Mouse (Mus musculus) c-Kit-positive CD71-positive TER-119-negative erythroid progenitor cells, embryonic 14.5 days (primary cell): ENCODE measurements around the gene Ccdc85b.
"Not testable (repeated sequence)": the region's sequence is repeated elsewhere in the genome, so short reads cannot be mapped to it uniquely, and the experiment has no call there.

Source experiments
- DNase-seq: peaks from one replicate; pipeline ENCODE4 v3.0.0-alpha.2; 2013; ENCODE audit warnings: low read depth

The Ccdc85b gene

GRCm38 (mm10) chr19:5424092-5424781 lies 33.5 kb downstream of the Ccdc85b start:
- no peak for DNase-seq

DNA sequence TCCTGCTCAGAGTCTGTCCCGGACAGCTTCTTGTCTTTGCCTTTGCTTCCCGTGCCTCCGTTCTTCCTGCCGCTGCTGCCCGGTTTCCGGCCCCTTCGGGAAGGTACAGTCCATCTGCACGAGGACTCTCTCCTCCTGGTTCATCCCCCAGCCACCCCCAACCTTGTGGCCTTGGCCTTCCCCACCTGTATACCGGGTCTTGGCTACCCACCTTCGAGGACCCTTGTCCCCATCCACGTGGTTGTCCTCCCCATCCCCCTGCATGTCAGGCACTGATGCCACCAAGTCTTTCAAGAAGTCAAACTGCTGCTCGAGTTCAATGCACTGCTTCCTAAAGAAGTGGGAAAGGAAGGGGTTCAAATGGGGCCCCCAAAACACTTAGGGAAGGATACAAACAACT lies 34.1 kb downstream of the Ccdc85b start:
- no peak for DNase-seq

DNA sequence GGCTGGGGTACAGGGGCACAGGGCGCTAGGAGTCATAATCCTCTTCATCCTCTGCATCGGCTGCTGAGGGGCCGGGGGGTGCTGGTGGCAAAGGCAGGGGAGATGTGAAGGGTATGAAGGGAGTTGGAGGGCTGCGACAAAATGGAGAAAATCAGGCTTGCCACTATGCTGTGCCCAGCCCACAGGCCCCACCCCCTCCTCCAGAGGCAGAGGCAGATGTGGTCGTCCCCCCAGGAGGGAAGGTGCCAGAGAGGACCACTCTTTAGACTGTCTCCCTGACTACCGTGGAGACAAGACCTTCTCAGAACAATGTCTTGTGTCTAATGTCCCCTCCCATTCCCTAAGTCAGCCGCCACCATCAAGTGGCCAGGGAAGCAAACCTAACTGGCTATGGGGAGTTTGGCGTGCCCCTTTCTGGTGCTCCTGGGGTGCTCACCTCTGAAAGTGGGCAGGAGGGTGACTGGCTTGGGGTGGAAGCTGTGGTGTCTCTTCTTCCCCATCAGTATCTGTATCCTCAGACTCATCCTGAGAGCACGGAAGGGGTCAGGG lies 34.7 kb downstream of the Ccdc85b start:
- no peak for DNase-seq

- DNase-seq, result no peak
These were observed 35.4 kb downstream of the Ccdc85b start for GRCm38 (mm10) chr19:5422267-5422666.

- DNase-seq, result no peak
These were observed 35.9 kb downstream of the Ccdc85b start for GRCm38 (mm10) chr19:5421784-5422183.

GRCm38 (mm10) chr19:5420579-5420978 lies 37.1 kb downstream of the Ccdc85b start:
- no peak for DNase-seq

- no peak for DNase-seq
These were observed 38.1 kb downstream of the Ccdc85b start for GRCm38 (mm10) chr19:5419630-5420029.

GRCm38 (mm10) chr19:5418750-5419466 lies 38.8 kb downstream of the Ccdc85b start:
- no peak for DNase-seq

DNA sequence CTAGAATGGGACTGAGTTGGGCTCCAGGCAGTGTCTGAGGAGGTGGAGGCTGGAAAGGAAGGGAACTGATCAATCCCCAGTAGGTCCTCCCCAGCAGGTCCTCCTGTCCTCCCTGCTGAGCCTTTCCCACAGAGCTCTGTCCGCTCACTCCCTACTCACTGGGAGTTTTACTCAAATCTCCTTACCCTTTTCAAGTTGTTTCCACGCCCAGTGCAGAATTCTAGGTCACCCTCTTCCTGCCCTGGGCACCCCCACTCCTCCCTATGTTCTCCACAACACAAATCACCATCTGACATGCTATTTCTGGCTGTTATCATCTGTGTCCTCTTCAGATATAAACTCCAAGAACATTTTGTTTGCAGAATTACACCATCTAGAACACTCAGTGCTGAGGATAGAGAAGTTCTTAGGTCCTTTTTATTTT lies 43.1 kb downstream of the Ccdc85b start:
- no peak for DNase-seq

DNA sequence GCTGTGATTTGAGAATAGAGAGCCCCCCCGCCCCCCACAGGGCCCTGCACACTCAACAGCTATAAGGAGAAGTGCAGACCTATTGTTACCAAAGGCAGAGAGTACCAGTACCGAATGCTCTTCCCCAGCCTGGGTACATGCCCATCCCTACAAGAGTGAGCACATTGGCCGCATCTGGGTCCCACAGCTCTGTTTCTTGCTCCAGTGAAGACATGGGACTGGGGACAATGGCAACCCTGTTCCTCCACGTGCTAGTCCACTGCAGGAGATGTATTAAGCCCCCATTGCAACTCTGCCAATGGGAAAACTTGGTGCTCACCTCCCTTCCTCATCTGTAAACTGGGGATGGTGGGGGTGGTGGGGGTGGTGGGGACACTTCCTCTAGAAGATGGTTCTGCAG lies 43.9 kb downstream of the Ccdc85b start:
- no peak for DNase-seq

GRCm38 (mm10) chr19:5411961-5412360 lies 45.7 kb downstream of the Ccdc85b start:
- DNase-seq, result no peak

GRCm38 (mm10) chr19:5410641-5411040 lies 47.1 kb downstream of the Ccdc85b start:
- DNase-seq, result no peak

GRCm38 (mm10) chr19:5409068-5409467 lies 48.6 kb downstream of the Ccdc85b start:
- DNase-seq, result no peak

DNA sequence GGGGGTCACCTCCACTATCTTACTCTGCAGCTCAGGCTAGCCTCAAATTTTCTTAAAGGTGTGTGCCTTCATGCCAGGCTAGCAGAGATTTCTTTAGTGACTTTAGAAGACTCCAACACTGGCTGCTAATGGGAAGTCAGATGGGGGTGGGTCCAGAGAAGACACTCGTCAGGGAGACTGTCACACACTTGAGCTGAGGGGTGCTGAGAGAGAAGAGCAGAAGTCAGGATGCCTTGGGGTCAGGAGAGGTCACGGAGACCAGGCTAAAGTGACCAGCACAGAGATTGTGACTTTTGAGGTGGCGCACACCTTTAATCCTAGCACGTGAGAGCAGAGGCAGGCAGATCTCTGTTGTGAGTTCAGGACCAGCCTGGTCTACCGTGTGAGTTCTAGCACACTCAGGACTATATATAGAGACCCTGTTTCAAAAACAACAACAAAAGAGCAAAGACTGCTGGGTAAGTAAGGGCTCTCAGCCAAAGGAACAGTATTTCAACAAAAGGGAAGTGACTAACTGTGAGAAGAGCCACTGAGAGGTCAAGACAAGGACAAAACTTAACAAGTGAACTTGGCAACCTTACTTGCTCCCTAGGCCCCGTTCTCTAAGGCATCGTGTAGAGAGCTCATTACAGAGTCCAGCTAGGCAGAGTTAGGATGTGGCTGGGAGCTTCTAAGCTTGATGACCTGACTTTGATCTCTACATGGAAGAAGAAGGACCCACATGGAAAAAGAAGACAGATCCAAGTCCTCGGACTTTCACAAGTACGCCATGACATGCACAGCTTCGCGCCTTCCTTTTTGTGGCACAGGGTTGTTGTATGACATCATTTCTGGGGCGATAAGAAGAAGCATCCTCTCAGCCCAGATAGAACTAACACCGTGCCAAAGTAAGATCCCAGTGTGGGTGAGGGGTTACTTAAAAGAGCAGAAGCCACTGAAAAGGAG lies 49.4 kb downstream of the Ccdc85b start:
- DNase-seq, result no peak

GRCm38 (mm10) chr19:5407133-5407532 lies 50.6 kb downstream of the Ccdc85b start:
- DNase-seq, result peak; percentile 48

DNA sequence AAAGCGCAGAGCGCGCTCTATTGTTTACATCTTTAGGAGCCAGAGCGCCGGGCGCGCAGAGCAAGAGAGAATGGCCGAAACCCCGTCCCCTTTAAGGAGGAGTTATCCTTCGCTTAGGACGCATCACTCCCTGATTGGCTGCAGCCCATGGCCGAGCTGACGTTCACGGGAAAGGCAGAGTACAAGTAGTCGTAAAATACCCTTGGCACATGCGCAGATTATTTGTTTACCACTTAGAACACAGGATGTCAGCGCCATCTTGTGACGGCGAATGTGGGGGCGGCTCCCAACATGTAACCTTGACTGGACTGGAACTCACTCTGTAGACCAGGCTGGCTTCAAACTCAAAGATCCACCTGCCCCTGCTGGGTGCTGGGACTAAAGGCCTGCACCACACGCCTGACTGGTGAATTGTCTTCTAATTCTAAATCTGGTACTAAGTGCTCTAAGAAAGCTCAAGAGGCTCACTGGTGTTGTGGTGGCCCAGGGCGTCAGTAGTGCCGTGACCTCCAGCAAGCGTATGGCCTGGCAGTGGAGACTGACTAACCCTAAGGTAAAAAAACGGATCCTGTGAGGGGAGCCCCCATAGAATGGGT lies 51.1 kb downstream of the Ccdc85b start:
- not testable (repeated sequence) for DNase-seq

- no peak for DNase-seq
These were observed 51.8 kb downstream of the Ccdc85b start for GRCm38 (mm10) chr19:5405924-5406323.
